Mouse (Mus musculus) CD4-positive, CD25-positive, alpha-beta regulatory T cell (primary cell): ENCODE data around the gene Arfrp1. TPM values are rescaled to one million over a fixed set of nuclear protein-coding genes. Genes with fewer than 3 reads are reported as not detected.

Experiments
- polyA plus RNA-seq: library from polyadenylated mRNA; unstranded; fragments of 100-300 nt; shearing (Covaris generic); gene quantifications from one replicate; pipeline ENCODE4 v1.2.1, GENCODE M21; 2017

Gene Arfrp1
- 131 TPM for polyA plus RNA-seq

DNA sequence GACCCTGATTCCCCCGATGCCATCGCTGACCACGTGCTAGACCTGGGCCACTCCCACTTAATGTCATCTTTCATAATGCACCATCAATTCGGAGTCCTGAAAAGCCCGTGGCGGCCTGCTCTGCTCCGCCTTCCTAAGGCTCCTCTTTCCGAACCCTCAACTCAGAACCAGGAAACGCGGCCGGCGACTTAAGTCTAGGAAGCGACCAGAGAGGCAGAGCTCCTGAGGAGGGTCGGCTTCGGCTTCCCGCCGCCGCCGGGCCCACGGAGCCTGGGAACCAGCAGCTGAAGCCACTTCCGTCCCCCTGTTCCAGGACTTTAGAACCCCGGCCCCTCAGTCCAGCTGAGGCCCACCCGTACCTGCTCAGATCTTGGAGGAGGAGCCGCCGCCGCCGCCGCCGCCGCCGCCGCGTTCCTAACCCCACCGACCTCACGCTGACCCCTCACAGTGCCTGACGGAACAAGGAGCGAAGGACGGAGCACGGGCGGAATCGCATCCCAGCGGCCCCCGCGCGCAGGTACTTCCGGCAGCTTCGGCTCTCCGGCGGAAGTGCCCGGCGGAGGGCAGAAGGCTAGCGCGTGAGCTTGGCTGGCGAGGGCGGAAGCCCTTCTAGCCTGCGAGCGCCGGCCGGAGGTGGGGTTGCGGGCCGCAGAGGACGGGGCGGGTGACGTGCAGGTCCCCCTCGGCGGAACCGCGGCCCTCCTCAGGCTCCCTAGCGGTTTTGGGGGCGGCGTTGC lies at the start of gene Arfrp1, which contains the start of gene Zgpat:
TSS of gene Arfrp1 (minus strand) at position 545 of the 737 bp plus-strand sequence.
TSS of gene Zgpat (plus strand) at position 69 of the 737 bp plus-strand sequence.

DNA sequence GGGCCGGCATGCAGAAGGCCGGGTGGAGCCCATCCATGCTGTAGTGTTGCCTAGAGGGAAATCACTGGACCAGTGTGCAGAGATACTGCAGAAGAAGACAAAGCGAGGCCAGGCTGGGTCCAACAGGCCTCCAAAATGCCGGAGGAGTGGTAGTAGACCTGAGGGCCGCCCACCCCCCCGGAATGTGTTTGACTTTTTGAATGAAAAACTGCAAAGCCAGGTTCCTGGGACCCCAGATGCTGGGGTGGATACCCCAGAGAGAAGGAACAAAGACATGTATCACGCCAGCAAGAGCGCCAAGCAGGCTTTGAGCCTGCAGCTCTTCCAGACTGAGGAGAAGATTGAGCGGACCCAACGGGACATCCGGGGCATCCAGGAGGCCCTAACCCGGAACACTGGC lies 14.6 kb upstream of the Arfrp1 start, which contains the start of gene Lime1:
TSS of gene Lime1 (plus strand) at position 301 of the 400 bp plus-strand sequence.

DNA sequence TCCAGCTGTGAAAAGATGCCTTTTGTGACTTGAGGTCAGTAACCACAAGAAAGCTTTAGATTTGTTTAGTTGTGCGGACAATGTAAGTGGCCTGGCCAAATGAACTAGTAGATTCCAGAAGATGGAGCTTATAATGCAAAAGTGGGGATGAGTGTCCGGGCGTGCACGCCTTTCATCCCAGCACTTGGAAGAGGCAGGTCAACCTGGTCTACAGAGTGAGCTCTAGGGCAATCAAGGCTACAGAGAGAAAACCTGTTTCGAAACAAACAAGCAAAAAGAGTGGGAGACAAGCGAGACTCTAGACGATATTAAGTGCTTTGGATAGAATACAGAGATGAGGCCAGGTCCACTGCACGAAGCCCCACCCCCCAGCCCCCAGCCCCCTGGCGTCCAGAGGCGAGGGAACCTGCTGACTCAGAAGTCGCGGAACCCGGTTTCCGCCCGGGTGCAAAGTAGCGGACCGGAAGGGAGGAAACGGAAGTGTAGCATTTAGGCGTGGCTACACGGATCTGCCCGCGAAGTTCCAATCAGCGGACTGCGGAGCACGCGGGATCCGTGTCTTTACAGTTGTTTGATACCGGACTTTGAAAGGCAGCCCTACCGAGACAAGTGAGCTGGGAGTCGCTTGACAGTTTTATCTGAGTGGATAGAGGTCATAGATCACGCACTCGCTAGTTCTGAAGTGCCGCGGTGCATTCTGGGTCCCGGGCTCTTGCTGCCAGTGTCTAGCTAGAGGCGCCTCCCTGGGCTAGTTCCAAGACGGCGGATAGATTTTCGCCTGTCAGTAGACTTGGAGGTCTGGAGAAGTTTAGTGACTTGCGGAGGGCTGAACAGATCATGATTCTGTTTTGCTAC lies 45.7 kb downstream of the Arfrp1 start, which contains the start of gene Rtel1:
TSS of gene Rtel1 (plus strand) at position 492 of the 855 bp plus-strand sequence.

DNA sequence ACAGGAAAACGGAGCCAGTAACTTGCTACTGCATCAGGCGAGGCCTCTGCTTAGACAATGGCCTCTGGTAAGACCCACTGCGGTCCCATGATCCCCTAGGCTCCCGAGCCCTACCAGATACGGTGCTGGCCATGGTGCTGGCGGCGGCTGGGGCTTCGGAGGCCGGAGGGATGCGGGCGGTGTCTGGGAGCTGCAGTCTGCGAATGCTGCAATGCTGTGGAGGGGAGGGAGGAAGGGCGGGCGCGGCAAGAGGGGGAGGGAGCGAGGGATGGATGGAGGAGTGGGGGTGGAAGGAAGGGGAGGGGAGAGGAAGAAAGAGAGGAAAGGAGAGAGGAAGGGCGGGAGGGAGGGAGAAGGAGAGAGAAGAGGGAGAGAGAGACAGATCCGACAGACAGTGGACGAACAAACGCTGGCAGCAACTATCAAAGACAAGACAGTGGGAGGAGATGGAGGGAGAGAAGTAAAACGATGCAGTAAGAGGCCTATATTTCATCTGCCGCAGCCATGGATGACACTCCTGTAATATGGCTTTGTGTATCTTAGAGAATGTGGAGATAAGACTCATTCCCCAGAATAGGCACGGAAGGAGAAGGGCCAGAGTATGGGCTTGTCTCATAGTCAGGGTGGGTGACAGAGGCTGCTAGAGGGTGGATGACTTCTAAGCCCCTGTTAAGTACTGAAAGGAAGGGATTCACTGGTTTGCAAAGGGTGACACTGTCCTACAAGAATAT lies 51.0 kb downstream of the Arfrp1 start, which contains the start of gene Stmn3:
TSS of gene Stmn3 (minus strand) at position 421 of the 731 bp plus-strand sequence.

Other genes starting within 250 kb of the Arfrp1 start
- gene Kcnq2, start 230.1 kb downstream of the Arfrp1 start, polyA plus RNA-seq = 0.07 TPM
- gene Eef1a2, start 208.4 kb downstream of the Arfrp1 start, polyA plus RNA-seq = not detected
- gene Ppdpf, start 178.2 kb downstream of the Arfrp1 start, polyA plus RNA-seq = 337 TPM
- gene Ptk6, start 162.6 kb downstream of the Arfrp1 start, polyA plus RNA-seq = not detected
- 0.86 TPM for gene Srms, start 152.2 kb downstream of the Arfrp1 start, polyA plus RNA-seq
- 0.75 TPM for gene Fndc11, start 145.4 kb downstream of the Arfrp1 start, polyA plus RNA-seq
- 20.5 TPM for gene Helz2, start 123.4 kb downstream of the Arfrp1 start, polyA plus RNA-seq
- gene Gmeb2, start 77.4 kb downstream of the Arfrp1 start, polyA plus RNA-seq = 28.0 TPM
- gene Stmn3, start 50.9 kb downstream of the Arfrp1 start, polyA plus RNA-seq = not detected
- gene Rtel1, start 45.7 kb downstream of the Arfrp1 start, polyA plus RNA-seq = 73.0 TPM
- gene Zgpat, start 476 bp downstream of the Arfrp1 start, polyA plus RNA-seq = 105 TPM
- gene Lime1, start 14.7 kb upstream of the Arfrp1 start, polyA plus RNA-seq = 247 TPM
- gene Zbtb46, start 94.0 kb upstream of the Arfrp1 start, polyA plus RNA-seq = 2.1 TPM
- not detected for gene Abhd16b, start 127.8 kb upstream of the Arfrp1 start, polyA plus RNA-seq
- 82.2 TPM for gene Tpd52l2, start 131.7 kb upstream of the Arfrp1 start, polyA plus RNA-seq
- gene Dnajc5, start 155.1 kb upstream of the Arfrp1 start, polyA plus RNA-seq = 114 TPM
- 226 TPM for gene Uckl1, start 219.5 kb upstream of the Arfrp1 start, polyA plus RNA-seq
- gene Prpf6, start 226.5 kb upstream of the Arfrp1 start, polyA plus RNA-seq = 88.6 TPM
- 40.6 TPM for gene Zfp512b, start 227.4 kb upstream of the Arfrp1 start, polyA plus RNA-seq
- gene Samd10, start 233.8 kb upstream of the Arfrp1 start, polyA plus RNA-seq = 37.9 TPM